Mouse (Mus musculus): ENCODE measurements around the gene Fam117a. TPM values are rescaled to one million over a fixed set of nuclear protein-coding genes. Genes with fewer than 3 reads are reported as not detected.

Fam117a gene
- polyA plus RNA-seq, 1 experiment from 2014 or later, result 11.7 TPM

DNA sequence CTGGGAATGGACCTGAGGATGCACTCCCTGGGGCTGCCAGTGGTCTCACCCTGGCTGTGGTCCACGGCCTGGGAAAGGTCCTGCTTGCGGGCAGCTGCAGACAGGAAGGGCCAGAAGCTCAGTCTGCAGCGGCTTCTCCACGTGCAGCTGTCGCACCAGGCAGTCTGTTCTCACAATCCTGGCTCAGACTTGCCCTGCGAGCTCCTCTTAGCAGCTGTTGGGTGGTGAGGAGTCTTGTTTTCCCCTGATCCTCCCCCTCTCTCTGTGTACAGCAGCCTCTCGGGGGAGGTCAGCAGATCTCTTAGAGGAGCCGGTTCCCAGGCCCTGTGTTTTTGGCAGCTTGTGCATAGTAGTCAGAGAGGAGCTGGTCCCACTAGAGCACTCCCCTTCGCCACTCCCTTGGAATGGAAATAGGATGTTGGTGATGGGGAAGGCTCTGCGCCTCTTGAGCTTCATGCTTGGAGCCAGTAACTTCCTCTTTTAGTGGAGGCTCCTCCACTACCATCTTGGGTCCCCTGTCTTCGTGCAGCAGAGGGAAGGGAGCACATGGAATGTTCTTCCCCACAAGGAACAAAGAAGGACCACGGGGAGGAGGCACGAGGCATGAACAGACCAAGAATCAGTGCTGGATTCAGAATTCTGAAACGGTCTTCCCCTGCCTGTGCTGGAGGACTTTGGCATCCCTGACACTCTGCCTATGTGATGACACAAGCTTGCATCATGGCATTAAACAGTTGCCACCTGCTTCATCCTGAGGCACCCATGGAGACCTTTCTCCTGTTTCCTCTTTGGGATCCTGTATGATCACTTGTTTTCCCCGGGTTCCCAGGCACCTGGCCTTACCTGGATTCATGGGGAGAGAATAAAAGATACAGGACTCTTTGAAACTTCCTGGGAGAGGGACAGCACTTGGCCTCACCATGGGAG lies 33.4 kb downstream of the Fam117a start:
- Histone ChIP-seq H3K27ac (no peak overlapping the region), H3K4me1 (no peaks in the 10 kb centered on the region), H3K4me2 (replicated peaks) (no peak overlapping the region), H3K9ac (no peak overlapping the region), H3K36me3 (peaks cover 16% of the 10 kb centered on the region; the same call in 1 of the 2 replicates), H3K9me3 (replicated peaks) (no peaks in the 10 kb centered on the region), H3K27me3 (no peaks in the 10 kb centered on the region), H3K4me3 (no peak overlapping the region)
- no peak for ATAC-seq (ENCODE audit: low FRiP score)
- 73% methylated on average over 15 of the region's 15 CpGs for WGBS

DNA sequence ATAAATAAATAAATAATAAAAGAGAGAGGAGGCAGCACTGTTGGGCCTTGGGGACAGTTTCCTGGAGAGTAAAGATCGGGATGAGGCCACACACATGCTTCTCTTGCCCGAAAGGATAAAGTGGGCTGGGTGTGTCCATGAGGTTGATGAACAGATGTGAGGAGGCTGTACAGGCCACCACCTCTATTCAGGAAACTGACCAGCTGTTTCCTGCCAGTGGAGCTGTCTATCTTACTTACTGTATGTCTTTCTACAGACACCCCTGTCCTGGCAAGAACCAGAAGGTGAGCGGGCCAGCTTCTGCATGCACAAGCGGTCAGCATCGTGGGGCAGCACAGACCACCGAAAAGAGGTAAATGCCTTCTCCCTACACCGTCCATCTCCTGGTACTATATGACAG lies 34.4 kb downstream of the Fam117a start:
- no peak overlapping the region for H3K4me3 ChIP-seq
- H3K4me2 ChIP-seq (replicated peaks), result no peak overlapping the region
- 93% methylated on average over 7 of the region's 7 CpGs for whole genome bisulfite sequencing
- no peaks in the 10 kb centered on the region for H3K27me3 ChIP-seq
- H3K4me1 ChIP-seq, result no peaks in the 10 kb centered on the region
- ATAC-seq (ENCODE audit: low FRiP score), result no peak
- no peak overlapping the region for H3K9ac ChIP-seq
- H3K9me3 ChIP-seq (replicated peaks), result no peaks in the 10 kb centered on the region
- H3K36me3 ChIP-seq, result peaks cover 24% of the 10 kb centered on the region
- H3K27ac ChIP-seq, result no peak overlapping the region

DNA sequence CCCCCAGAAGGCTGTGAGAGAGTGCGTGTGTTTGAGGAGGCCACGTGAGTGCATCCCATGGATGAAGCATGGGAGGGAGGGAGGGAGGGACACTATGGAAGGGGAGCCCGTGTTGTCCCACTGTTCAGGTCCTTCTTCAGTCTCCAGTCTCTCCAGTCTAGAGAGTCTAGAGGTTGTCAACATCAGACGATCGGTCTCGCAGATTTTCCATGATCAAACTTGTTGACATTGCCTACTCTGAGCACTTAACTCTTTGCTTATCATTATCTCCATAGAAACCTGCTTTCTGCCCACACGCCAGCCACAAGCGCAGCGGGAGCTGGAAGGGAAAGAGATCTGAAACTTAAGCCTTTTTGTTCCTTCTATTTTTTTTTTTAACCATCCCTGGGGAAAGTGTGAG lies 42.1 kb downstream of the Fam117a start:
- no peaks in the 10 kb centered on the region for H3K9me3 ChIP-seq (replicated peaks)
- H3K27me3 ChIP-seq, result no peaks in the 10 kb centered on the region
- 83% methylated on average over 9 of the region's 9 CpGs for WGBS
- no peaks in the 10 kb centered on the region for H3K4me1 ChIP-seq
- no peak overlapping the region for H3K27ac ChIP-seq
- H3K9ac ChIP-seq, result no peak overlapping the region
- H3K4me2 ChIP-seq (replicated peaks), result no peak overlapping the region
- ATAC-seq (ENCODE audit: low FRiP score), result no peak
- H3K4me3 ChIP-seq, result no peak overlapping the region
- peaks cover 34% of the 10 kb centered on the region for H3K36me3 ChIP-seq

DNA sequence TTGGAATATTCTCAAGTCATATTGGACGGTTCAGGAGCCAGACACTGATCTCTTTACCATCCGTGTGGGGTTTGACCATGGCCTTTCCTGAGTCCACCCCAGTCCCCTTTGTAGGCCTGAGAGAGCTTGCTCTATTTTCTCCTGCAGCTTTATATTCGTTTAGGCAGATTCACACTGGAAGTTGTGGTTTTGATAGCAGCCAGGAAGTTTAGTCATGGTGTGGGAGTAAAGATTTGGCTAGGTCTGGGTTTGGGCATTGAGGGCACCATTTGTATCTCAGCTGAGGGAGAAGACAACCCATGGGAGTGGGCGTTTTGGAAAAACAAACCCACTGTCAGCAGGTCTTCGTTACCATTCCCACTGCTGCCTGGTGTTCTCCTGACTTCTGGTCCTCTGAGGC lies 42.7 kb downstream of the Fam117a start:
- H3K4me2 ChIP-seq (replicated peaks), result no peak overlapping the region
- H3K4me1 ChIP-seq, result no peaks in the 10 kb centered on the region
- WGBS, result 77% methylated on average over 5 of the region's 5 CpGs
- H3K4me3 ChIP-seq, result no peak overlapping the region
- H3K9me3 ChIP-seq (replicated peaks), result no peaks in the 10 kb centered on the region
- H3K9ac ChIP-seq, result no peak overlapping the region
- H3K36me3 ChIP-seq, result peaks cover 34% of the 10 kb centered on the region
- no peak overlapping the region for H3K27ac ChIP-seq
- ATAC-seq (ENCODE audit: low FRiP score), result no peak
- H3K27me3 ChIP-seq, result no peaks in the 10 kb centered on the region

DNA sequence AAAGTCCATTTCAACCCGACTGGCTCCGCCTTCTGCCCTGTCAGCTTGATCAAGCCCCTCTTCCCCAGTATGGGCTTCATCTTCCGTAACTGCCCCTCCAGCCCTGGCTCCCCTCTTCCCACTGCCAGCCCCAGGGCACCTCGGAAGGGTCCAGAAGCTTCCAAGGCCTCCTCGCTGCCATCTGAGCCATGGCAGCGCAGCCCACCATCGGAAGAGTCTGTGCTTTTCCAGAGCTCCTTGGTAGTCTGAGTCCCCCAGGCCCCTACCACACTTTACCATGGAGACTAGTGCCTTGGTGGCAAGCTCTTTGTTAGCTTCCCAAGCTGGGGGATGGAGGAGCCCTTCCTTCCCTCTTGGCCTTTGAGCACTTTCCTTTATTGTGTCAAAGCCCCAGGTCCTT lies 43.9 kb downstream of the Fam117a start:
- H3K9ac ChIP-seq, result no peak overlapping the region
- no peak for ATAC-seq (ENCODE audit: low FRiP score)
- peaks cover 4% of the 10 kb centered on the region for H3K4me1 ChIP-seq
- H3K27ac ChIP-seq, result no peak overlapping the region
- H3K9me3 ChIP-seq (replicated peaks), result no peaks in the 10 kb centered on the region
- peaks cover 27% of the 10 kb centered on the region for H3K36me3 ChIP-seq
- no peak overlapping the region for H3K4me3 ChIP-seq
- H3K4me2 ChIP-seq (replicated peaks), result no peak overlapping the region
- WGBS, result 86% methylated on average over 7 of the region's 7 CpGs
- H3K27me3 ChIP-seq, result no peaks in the 10 kb centered on the region

DNA sequence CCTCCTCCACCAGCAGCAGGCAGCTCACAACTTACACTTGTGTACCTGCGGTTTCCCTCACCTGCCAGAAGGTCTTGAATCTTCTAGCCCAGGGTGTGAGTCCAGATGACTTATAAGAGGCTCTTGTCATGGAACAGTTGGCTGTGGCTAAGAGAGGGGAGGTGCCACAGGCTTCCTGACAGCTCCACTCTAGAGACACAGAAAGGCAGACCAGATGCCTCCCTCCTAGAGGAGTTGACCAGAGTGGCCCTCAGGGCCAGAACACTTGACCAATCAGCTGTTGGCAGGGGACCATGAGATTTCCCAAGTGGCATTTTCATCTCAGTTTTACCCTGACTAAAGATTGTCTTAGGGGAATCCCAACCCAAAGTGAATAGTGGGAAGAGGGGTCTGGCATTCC lies 44.3 kb downstream of the Fam117a start:
- no peaks in the 10 kb centered on the region for H3K27me3 ChIP-seq
- H3K9me3 ChIP-seq (replicated peaks), result no peaks in the 10 kb centered on the region
- no peak overlapping the region for H3K9ac ChIP-seq
- H3K4me3 ChIP-seq, result no peak overlapping the region
- H3K36me3 ChIP-seq, result peaks cover 24% of the 10 kb centered on the region
- H3K4me2 ChIP-seq (replicated peaks), result no peak overlapping the region
- no peak overlapping the region for H3K27ac ChIP-seq
- 91% methylated on average over 1 of the region's 1 CpGs for WGBS
- ATAC-seq (ENCODE audit: low FRiP score), result no peak
- peaks cover 8% of the 10 kb centered on the region for H3K4me1 ChIP-seq

DNA sequence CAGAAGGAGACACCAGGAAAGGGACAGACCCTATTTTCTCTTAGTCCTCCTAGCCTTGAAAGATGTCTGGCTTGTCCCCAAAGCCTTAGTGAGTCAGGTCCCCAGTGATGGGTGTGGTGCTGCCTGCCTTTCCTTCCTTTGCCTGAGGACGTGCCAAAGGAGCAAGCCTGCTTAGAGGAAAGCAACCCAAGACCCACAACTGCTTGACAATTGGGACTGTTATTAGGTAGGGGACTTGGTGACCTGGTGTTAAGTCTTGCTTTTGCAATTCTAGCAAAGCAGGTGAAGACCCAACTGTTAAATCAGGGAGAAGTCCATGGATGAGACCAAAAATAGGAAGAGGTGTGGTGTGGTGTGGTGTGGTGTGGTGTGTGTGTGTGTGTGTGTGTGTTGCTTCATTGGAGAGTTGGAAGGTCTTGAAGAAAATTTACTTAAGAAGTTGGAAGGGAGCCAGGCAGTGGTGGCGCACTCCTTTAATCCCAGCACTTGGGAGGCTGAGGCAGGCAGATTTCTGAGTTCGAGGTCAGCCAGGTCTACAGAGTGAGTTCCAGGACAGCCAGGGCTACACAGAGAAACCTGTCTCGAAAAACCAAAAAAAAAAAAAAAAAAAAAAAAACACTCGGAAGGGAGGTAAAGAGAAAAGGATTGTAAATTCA lies 46.6 kb downstream of the Fam117a start:
- Histone ChIP-seq H3K27me3 (no peaks in the 10 kb centered on the region), H3K27ac (0 out of 2 replicates have a peak overlapping the region, but pooled peaks have one; percentile 5), H3K4me2 (replicated peaks) (no peak overlapping the region), H3K36me3 (peaks cover 34% of the 10 kb centered on the region), H3K9me3 (replicated peaks) (no peaks in the 10 kb centered on the region), H3K4me1 (peaks cover 11% of the 10 kb centered on the region), H3K4me3 (no peak overlapping the region), H3K9ac (no peak overlapping the region)
- WGBS, result 92% methylated on average over 5 of the region's 5 CpGs
- ATAC-seq (ENCODE audit: low FRiP score), result no peak

DNA sequence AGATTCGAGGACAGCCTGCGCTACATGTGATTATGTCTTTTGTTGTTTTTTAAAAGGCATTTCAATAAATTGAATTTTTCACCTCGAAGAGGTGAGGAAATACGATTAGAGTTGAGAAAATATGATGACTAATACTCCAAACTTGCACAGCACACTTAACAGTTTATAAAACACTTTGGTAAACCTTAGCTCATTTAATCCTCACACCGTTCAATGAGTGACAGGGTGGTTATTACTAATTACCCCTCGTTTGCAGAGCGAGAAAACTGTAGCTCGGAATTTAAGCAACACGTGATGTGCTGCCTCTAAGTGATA lies 47.1 kb downstream of the Fam117a start:
- 44% methylated on average over 9 of the region's 9 CpGs for WGBS
- Histone ChIP-seq H3K4me1 (peaks cover 11% of the 10 kb centered on the region), H3K9ac (no peak overlapping the region), H3K27ac (no peak overlapping the region), H3K9me3 (replicated peaks) (no peaks in the 10 kb centered on the region), H3K27me3 (no peaks in the 10 kb centered on the region), H3K36me3 (peaks cover 36% of the 10 kb centered on the region), H3K4me3 (peak overlapping the region; percentile 88), H3K4me2 (replicated peaks) (peak overlapping the region; percentile 63)
- no peak for ATAC-seq (ENCODE audit: low FRiP score)

DNA sequence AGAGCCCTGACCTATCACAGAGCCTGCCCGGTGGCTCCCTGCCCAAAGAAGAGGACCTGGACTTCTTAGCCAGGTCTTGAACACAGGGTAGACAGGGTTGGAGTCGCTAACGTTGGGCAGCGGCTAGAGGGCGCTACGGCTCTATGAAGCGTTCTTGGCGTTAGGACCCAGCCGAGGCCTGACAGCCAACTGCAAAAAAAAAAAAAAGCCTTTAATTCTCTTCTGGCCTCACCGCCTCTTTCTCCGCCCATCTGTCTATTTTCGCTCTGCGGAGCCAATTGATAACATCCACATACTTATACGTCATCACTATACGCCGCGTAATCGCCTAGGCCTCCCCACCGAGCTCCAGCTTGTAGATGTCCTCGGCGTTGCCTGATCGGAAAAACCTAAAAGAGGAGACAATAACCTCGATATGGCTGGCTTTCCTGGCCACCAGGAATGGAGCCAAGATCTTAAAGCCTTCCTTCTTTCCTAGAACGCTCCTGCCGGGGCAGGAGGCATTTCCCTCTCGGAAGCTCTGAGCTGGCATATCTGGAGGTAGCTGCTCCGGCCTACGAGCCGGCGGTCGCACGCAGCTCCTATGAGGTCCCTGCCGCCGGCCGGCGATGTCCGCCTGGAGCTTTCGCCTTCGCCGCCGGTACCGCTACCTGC lies 47.6 kb downstream of the Fam117a start, which contains the start of gene Slc35b1:
Gene Slc35b1, plus strand, starts transcription at position 374 of the 654 bp plus-strand sequence.
- peak; percentile 94 for ATAC-seq (ENCODE audit: low FRiP score)
- WGBS, result under 1% methylated on average over 42 of the region's 42 CpGs
- peaks cover 41% of the 10 kb centered on the region for H3K36me3 ChIP-seq

DNA sequence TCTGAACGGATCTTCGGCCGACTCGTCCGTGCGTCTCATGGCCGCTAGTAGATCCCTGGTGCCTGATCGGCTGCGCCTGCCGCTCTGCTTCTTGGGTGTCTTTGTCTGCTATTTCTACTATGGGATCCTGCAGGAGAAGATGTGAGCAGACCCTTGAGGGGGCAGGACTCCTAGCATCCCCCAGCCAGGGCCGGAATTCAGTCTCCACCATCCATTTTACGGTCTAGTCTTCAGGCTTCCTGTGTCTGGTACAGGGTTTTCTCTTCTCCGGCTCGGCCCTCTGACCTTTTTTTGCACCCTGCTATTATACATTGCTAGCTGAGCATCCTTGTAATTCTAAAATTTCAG lies 48.1 kb downstream of the Fam117a start:
- no peaks in the 10 kb centered on the region for H3K27me3 ChIP-seq
- peak overlapping the region; percentile 63 for H3K4me2 ChIP-seq (replicated peaks)
- no peaks in the 10 kb centered on the region for H3K9me3 ChIP-seq (replicated peaks)
- H3K4me3 ChIP-seq, result peak overlapping the region; percentile 88
- ATAC-seq (ENCODE audit: low FRiP score), result peak; percentile 44
- WGBS, result under 1% methylated on average over 14 of the region's 14 CpGs
- peak overlapping the region; percentile 94 for H3K9ac ChIP-seq
- peak overlapping the region; percentile 86 for H3K27ac ChIP-seq
- H3K36me3 ChIP-seq, result peaks cover 46% of the 10 kb centered on the region
- H3K4me1 ChIP-seq, result peaks cover 11% of the 10 kb centered on the region

More for the DNA sequence above, 47.6 kb downstream of the Fam117a start, which contains the start of gene Slc35b1:
- Histone ChIP-seq H3K9ac (peak within 1 kb of the TSS; percentile 94), H3K4me3 (peak within 1 kb of the TSS; percentile 88), H3K27me3 (no peaks in the 10 kb centered on the region), H3K9me3 (replicated peaks) (no peaks in the 10 kb centered on the region), H3K27ac (peak within 1 kb of the TSS; percentile 86), H3K4me1 (peaks cover 11% of the 10 kb centered on the region), H3K4me2 (replicated peaks) (peak within 1 kb of the TSS; percentile 63)

DNA sequence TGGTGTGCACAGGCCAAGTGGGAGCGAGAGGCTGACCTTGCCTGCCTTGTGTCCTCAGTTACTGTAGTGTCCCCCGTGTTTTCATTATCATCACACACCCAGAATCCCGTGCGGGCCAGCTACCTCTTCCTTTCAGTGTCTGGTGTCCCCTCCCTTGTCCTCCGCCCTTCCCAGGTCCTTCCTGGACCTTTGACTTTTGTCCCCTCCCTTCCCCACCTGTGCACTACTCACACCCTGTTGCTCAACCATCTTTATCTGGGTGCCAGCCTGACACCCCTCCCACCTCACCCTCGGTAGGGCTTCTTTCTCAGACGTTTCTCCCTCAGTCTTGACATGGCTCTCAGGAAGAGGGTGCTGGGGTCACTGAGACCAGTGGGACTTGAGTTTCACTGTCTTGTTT lies 50.5 kb downstream of the Fam117a start:
- H3K27ac ChIP-seq, result no peak overlapping the region
- H3K4me3 ChIP-seq, result no peak overlapping the region
- WGBS, result 93% methylated on average over 7 of the region's 7 CpGs
- no peaks in the 10 kb centered on the region for H3K9me3 ChIP-seq (replicated peaks)
- peaks cover 16% of the 10 kb centered on the region for H3K4me1 ChIP-seq
- no peak overlapping the region for H3K4me2 ChIP-seq (replicated peaks)
- H3K9ac ChIP-seq, result no peak overlapping the region
- no peaks in the 10 kb centered on the region for H3K27me3 ChIP-seq
- peaks cover 58% of the 10 kb centered on the region for H3K36me3 ChIP-seq
- ATAC-seq (ENCODE audit: low FRiP score), result no peak

DNA sequence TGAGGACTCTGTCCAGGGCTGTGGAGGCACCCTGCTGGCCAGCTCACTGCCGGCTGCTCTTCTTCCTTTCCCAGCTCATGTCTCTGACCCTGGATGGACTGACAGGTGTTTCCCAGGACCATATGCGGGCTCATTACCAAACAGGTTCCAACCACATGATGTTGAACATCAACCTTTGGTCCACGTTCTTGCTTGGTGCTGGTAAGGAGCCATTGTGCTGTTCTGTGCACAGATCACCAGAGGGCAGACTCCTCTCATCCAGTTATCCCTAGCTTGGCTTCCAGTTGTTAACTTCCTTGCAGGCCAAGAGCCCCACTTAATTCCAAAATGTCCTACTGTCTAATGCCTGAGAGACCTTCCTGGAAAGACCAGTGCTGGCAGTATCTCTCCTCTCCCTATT lies 52.2 kb downstream of the Fam117a start:
- Histone ChIP-seq H3K27me3 (no peaks in the 10 kb centered on the region), H3K9ac (no peak overlapping the region), H3K9me3 (replicated peaks) (no peaks in the 10 kb centered on the region), H3K4me1 (peaks cover 16% of the 10 kb centered on the region), H3K4me3 (no peak overlapping the region), H3K36me3 (peaks cover 59% of the 10 kb centered on the region), H3K4me2 (replicated peaks) (no peak overlapping the region), H3K27ac (no peak overlapping the region)
- no peak for ATAC-seq (ENCODE audit: low FRiP score)
- WGBS, result 72% methylated on average over 3 of the region's 3 CpGs

Data from hindbrain, embryonic 12.5 days (tissue).